Mouse (Mus musculus): ENCODE data around the gene Fam222a. TPM values are rescaled to one million over a fixed set of nuclear protein-coding genes. Genes with fewer than 3 reads are reported as not detected.

Gene Fam222a
- polyA plus RNA-seq, 1 experiment from 2014 or later = 4.5 TPM

- ATAC-seq = no peak
- no peak overlapping the region for H3K9ac ChIP-seq (ENCODE audit: low read length)
- peaks cover 18% of the 10 kb centered on the region for H3K4me1 ChIP-seq (ENCODE audit: control insufficient read depth, insufficient read depth, low read length)
- H3K4me3 ChIP-seq (ENCODE audit: low read depth, low read length) = no peak overlapping the region
- H3K9me3 ChIP-seq (replicated peaks; ENCODE audit: control insufficient read depth, low read length) = no peaks in the 10 kb centered on the region
- no peak for DNase-seq (ENCODE audit: low spot score)
- 0 out of 2 replicates have a peak overlapping the region, but pooled peaks have one; percentile 21 for H3K27ac ChIP-seq (ENCODE audit: low read depth, low read length)
- no peak overlapping the region for H3K4me2 ChIP-seq (ENCODE audit: low read length)
- H3K27me3 ChIP-seq (replicated peaks; ENCODE audit: control insufficient read depth, insufficient read depth, low read length) = 0 out of 2 replicates have a peak, but pooled peaks cover 2% of the 10 kb centered on the region
- H3K36me3 ChIP-seq (ENCODE audit: control insufficient read depth, insufficient read depth, low read length) = 0 out of 2 replicates have a peak, but pooled peaks cover 4% of the 10 kb centered on the region
- WGBS = 69% methylated on average over 6 of the region's 6 CpGs
Measured at GRCm38 (mm10) chr5:114597652-114598051, 29.8 kb downstream of the Fam222a start.

- 89% methylated on average over 8 of the region's 8 CpGs for WGBS
- Histone ChIP-seq H3K9ac (ENCODE audit: low read length) (no peak overlapping the region), H3K27me3 (replicated peaks; ENCODE audit: control insufficient read depth, insufficient read depth, low read length) (0 out of 2 replicates have a peak, but pooled peaks cover 2% of the 10 kb centered on the region), H3K27ac (ENCODE audit: low read depth, low read length) (no peak overlapping the region), H3K4me2 (ENCODE audit: low read length) (no peak overlapping the region), H3K4me3 (ENCODE audit: low read depth, low read length) (no peak overlapping the region), H3K36me3 (ENCODE audit: control insufficient read depth, insufficient read depth, low read length) (no peaks in the 10 kb centered on the region), H3K4me1 (ENCODE audit: control insufficient read depth, insufficient read depth, low read length) (peaks cover 26% of the 10 kb centered on the region), H3K9me3 (replicated peaks; ENCODE audit: control insufficient read depth, low read length) (no peaks in the 10 kb centered on the region)
- DNase-seq (ENCODE audit: low spot score) = no peak
- no peak for ATAC-seq
Measured at GRCm38 (mm10) chr5:114602012-114602411, 34.2 kb downstream of the Fam222a start.

- no peak for ATAC-seq
- H3K27ac ChIP-seq (ENCODE audit: low read depth, low read length) = no peak overlapping the region
- peaks cover 44% of the 10 kb centered on the region for H3K4me1 ChIP-seq (ENCODE audit: control insufficient read depth, insufficient read depth, low read length)
- H3K9ac ChIP-seq (ENCODE audit: low read length) = no peak overlapping the region
- no peaks in the 10 kb centered on the region for H3K9me3 ChIP-seq (replicated peaks; ENCODE audit: control insufficient read depth, low read length)
- no peak overlapping the region for H3K4me3 ChIP-seq (ENCODE audit: low read depth, low read length)
- 79% methylated on average over 5 of the region's 5 CpGs for WGBS
- no peak for DNase-seq (ENCODE audit: low spot score)
- H3K27me3 ChIP-seq (replicated peaks; ENCODE audit: control insufficient read depth, insufficient read depth, low read length) = 0 out of 2 replicates have a peak, but pooled peaks cover 2% of the 10 kb centered on the region
- H3K4me2 ChIP-seq (ENCODE audit: low read length) = no peak overlapping the region
- H3K36me3 ChIP-seq (ENCODE audit: control insufficient read depth, insufficient read depth, low read length) = no peaks in the 10 kb centered on the region
Measured at GRCm38 (mm10) chr5:114603975-114604374, 36.2 kb downstream of the Fam222a start.

- H3K9me3 ChIP-seq (replicated peaks; ENCODE audit: control insufficient read depth, low read length) = no peaks in the 10 kb centered on the region
- no peak overlapping the region for H3K4me3 ChIP-seq (ENCODE audit: low read depth, low read length)
- peak overlapping the region; percentile 24; the same call in 1 of the 2 replicates for H3K4me2 ChIP-seq (ENCODE audit: low read length)
- 0 out of 2 replicates have a peak, but pooled peaks cover 2% of the 10 kb centered on the region for H3K27me3 ChIP-seq (replicated peaks; ENCODE audit: control insufficient read depth, insufficient read depth, low read length)
- no peaks in the 10 kb centered on the region for H3K36me3 ChIP-seq (ENCODE audit: control insufficient read depth, insufficient read depth, low read length)
- 0 out of 2 replicates have a peak overlapping the region, but pooled peaks have one; percentile 2 for H3K9ac ChIP-seq (ENCODE audit: low read length)
- H3K4me1 ChIP-seq (ENCODE audit: control insufficient read depth, insufficient read depth, low read length) = peaks cover 45% of the 10 kb centered on the region
- 2% methylated on average over 11 of the region's 11 CpGs for WGBS
- ATAC-seq (peak; percentile 71), DNase-seq (ENCODE audit: low spot score) (peak; percentile 88)
- H3K27ac ChIP-seq (ENCODE audit: low read depth, low read length) = peak overlapping the region; percentile 69
Measured at GRCm38 (mm10) chr5:114604781-114605290, 37.0 kb downstream of the Fam222a start.

- 80% methylated on average over 6 of the region's 6 CpGs for WGBS
- Histone ChIP-seq H3K27ac (ENCODE audit: low read depth, low read length) (no peak overlapping the region; the same call in 1 of the 2 replicates), H3K27me3 (replicated peaks; ENCODE audit: control insufficient read depth, insufficient read depth, low read length) (0 out of 2 replicates have a peak, but pooled peaks cover 1% of the 10 kb centered on the region), H3K4me3 (ENCODE audit: low read depth, low read length) (no peak overlapping the region), H3K9me3 (replicated peaks; ENCODE audit: control insufficient read depth, low read length) (no peaks in the 10 kb centered on the region), H3K4me1 (ENCODE audit: control insufficient read depth, insufficient read depth, low read length) (peaks cover 45% of the 10 kb centered on the region), H3K4me2 (ENCODE audit: low read length) (no peak overlapping the region), H3K9ac (ENCODE audit: low read length) (no peak overlapping the region), H3K36me3 (ENCODE audit: control insufficient read depth, insufficient read depth, low read length) (0 out of 2 replicates have a peak, but pooled peaks cover 2% of the 10 kb centered on the region)
- ATAC-seq = no peak
- no peak for DNase-seq (ENCODE audit: low spot score)
Measured at GRCm38 (mm10) chr5:114605981-114606380, 38.2 kb downstream of the Fam222a start.

- DNase-seq (ENCODE audit: low spot score) (peak; percentile 92), ATAC-seq (peak; percentile 42)
- no peak overlapping the region for H3K27ac ChIP-seq (ENCODE audit: low read depth, low read length)
- peak overlapping the region; percentile 14; the same call in 1 of the 2 replicates for H3K4me2 ChIP-seq (ENCODE audit: low read length)
- no peak overlapping the region for H3K4me3 ChIP-seq (ENCODE audit: low read depth, low read length)
- no peaks in the 10 kb centered on the region for H3K9me3 ChIP-seq (replicated peaks; ENCODE audit: control insufficient read depth, low read length)
- H3K4me1 ChIP-seq (ENCODE audit: control insufficient read depth, insufficient read depth, low read length) = peaks cover 45% of the 10 kb centered on the region
- peaks cover 17% of the 10 kb centered on the region for H3K36me3 ChIP-seq (ENCODE audit: control insufficient read depth, insufficient read depth, low read length)
- H3K27me3 ChIP-seq (replicated peaks; ENCODE audit: control insufficient read depth, insufficient read depth, low read length) = no peaks in the 10 kb centered on the region
- 0 out of 2 replicates have a peak overlapping the region, but pooled peaks have one; percentile 3 for H3K9ac ChIP-seq (ENCODE audit: low read length)
- WGBS = 24% methylated on average over 8 of the region's 8 CpGs
Measured at GRCm38 (mm10) chr5:114607651-114608050, 39.8 kb downstream of the Fam222a start.

GRCm38 (mm10) chr5:114608516-114608915 is 40.7 kb downstream of the Fam222a start:
- H3K4me1 ChIP-seq (ENCODE audit: control insufficient read depth, insufficient read depth, low read length) = peaks cover 45% of the 10 kb centered on the region
- H3K36me3 ChIP-seq (ENCODE audit: control insufficient read depth, insufficient read depth, low read length) = peaks cover 17% of the 10 kb centered on the region
- H3K9ac ChIP-seq (ENCODE audit: low read length) = no peak overlapping the region
- no peaks in the 10 kb centered on the region for H3K9me3 ChIP-seq (replicated peaks; ENCODE audit: control insufficient read depth, low read length)
- DNase-seq (ENCODE audit: low spot score) (peak; percentile 89), ATAC-seq (peak; percentile 41)
- H3K27ac ChIP-seq (ENCODE audit: low read depth, low read length) = peak overlapping the region; percentile 22; the same call in 1 of the 2 replicates
- H3K27me3 ChIP-seq (replicated peaks; ENCODE audit: control insufficient read depth, insufficient read depth, low read length) = no peaks in the 10 kb centered on the region
- no peak overlapping the region for H3K4me3 ChIP-seq (ENCODE audit: low read depth, low read length)
- WGBS = 2% methylated on average over 12 of the region's 12 CpGs
- no peak overlapping the region for H3K4me2 ChIP-seq (ENCODE audit: low read length)

GRCm38 (mm10) chr5:114611256-114611655 is 43.4 kb downstream of the Fam222a start:
- DNase-seq (ENCODE audit: low spot score) = no peak
- H3K36me3 ChIP-seq (ENCODE audit: control insufficient read depth, insufficient read depth, low read length) = peaks cover 17% of the 10 kb centered on the region
- no peak overlapping the region for H3K4me2 ChIP-seq (ENCODE audit: low read length)
- H3K27ac ChIP-seq (ENCODE audit: low read depth, low read length) = no peak overlapping the region
- peaks cover 24% of the 10 kb centered on the region for H3K4me1 ChIP-seq (ENCODE audit: control insufficient read depth, insufficient read depth, low read length)
- H3K9ac ChIP-seq (ENCODE audit: low read length) = no peak overlapping the region
- ATAC-seq = no peak
- H3K9me3 ChIP-seq (replicated peaks; ENCODE audit: control insufficient read depth, low read length) = no peaks in the 10 kb centered on the region
- no peak overlapping the region for H3K4me3 ChIP-seq (ENCODE audit: low read depth, low read length)
- WGBS = 90% methylated on average over 10 of the region's 10 CpGs
- H3K27me3 ChIP-seq (replicated peaks; ENCODE audit: control insufficient read depth, insufficient read depth, low read length) = no peaks in the 10 kb centered on the region

GRCm38 (mm10) chr5:114611968-114612608 is 44.3 kb downstream of the Fam222a start:
- no peaks in the 10 kb centered on the region for H3K27me3 ChIP-seq (replicated peaks; ENCODE audit: control insufficient read depth, insufficient read depth, low read length)
- no peaks in the 10 kb centered on the region for H3K9me3 ChIP-seq (replicated peaks; ENCODE audit: control insufficient read depth, low read length)
- peak; percentile 54 for DNase-seq (ENCODE audit: low spot score)
- no peak overlapping the region for H3K9ac ChIP-seq (ENCODE audit: low read length)
- peaks cover 17% of the 10 kb centered on the region for H3K36me3 ChIP-seq (ENCODE audit: control insufficient read depth, insufficient read depth, low read length)
- peaks cover 18% of the 10 kb centered on the region for H3K4me1 ChIP-seq (ENCODE audit: control insufficient read depth, insufficient read depth, low read length)
- H3K27ac ChIP-seq (ENCODE audit: low read depth, low read length) = no peak overlapping the region
- H3K4me3 ChIP-seq (ENCODE audit: low read depth, low read length) = no peak overlapping the region
- no peak for ATAC-seq
- WGBS = 71% methylated on average over 25 of the region's 25 CpGs
- no peak overlapping the region for H3K4me2 ChIP-seq (ENCODE audit: low read length)

Data from forebrain, embryonic 14.5 days (tissue).